Mouse (Mus musculus) ES-Bruce4 (cell line): ENCODE measurements around the gene Tmem132d.

Experiments used
- CTCF ChIP-seq: IDR thresholded peaks from one replicate; pipeline ENCODE4 v1.8.1; 2011; ENCODE audit warnings: low read depth, low read length
- EP300 ChIP-seq: IDR thresholded peaks from 2 replicates; pipeline ENCODE4 v1.6.1; 2011; ENCODE audit warnings: low read depth, low read length; ENCODE audit not compliant: insufficient read depth

- TF ChIP-seq EP300 (no peak), CTCF (no peak)
Measured at GRCm38 (mm10) chr5:128407546-128407945, 25.3 kb downstream of the Tmem132d start.
